Mouse (Mus musculus) limb, embryonic 14.5 days (tissue): ENCODE results near the gene Ift74. TPM values are rescaled to one million over a fixed set of nuclear protein-coding genes. Genes with fewer than 3 reads are reported as not detected.

Experiments used
- ATAC-seq: fragments of 200-750 bp; cut with Nextera tagmentation; 2 replicates; pipeline ENCODE4 v1.8.0; 2017; ENCODE audit warnings: low read depth, moderate number of reproducible peaks, moderate TSS enrichment; ENCODE audit not compliant: low FRiP score
- DNase-seq: peaks from one replicate; pipeline ENCODE4 v3.0.0-alpha.2; 2015; ENCODE audit warnings: low spot score
- H3K27ac ChIP-seq: fragments of 300-500 bp; sonication (generic); replicated peaks from 2 replicates; pipeline ENCODE4 v1.5.1; 2014; ENCODE audit warnings: low read depth, mild to moderate bottlenecking, low read length, moderate library complexity, mixed read lengths
- H3K27me3 ChIP-seq: fragments of 300-500 bp; sonication (generic); 2 replicates; pipeline ENCODE4 v1.6.1; 2014; ENCODE audit warnings: low read length, mixed read lengths; ENCODE audit not compliant: control insufficient read depth, insufficient read depth
- H3K36me3 ChIP-seq: fragments of 300-500 bp; sonication (generic); 2 replicates; pipeline ENCODE4 v1.6.1; 2014; ENCODE audit warnings: mild to moderate bottlenecking, low read length, moderate library complexity, mixed read lengths; ENCODE audit not compliant: control insufficient read depth, insufficient read depth
- H3K4me1 ChIP-seq: fragments of 300-500 bp; sonication (generic); 2 replicates; pipeline ENCODE4 v1.6.1; 2014; ENCODE audit warnings: antibody characterized with exemption, low read length, mixed read lengths; ENCODE audit not compliant: control insufficient read depth, insufficient read depth
- H3K4me2 ChIP-seq: fragments of 300-500 bp; sonication (generic); replicated peaks from 2 replicates; pipeline ENCODE4 v1.6.1; 2014; ENCODE audit warnings: low read depth, mild to moderate bottlenecking, low read length, moderate library complexity; ENCODE audit not compliant: severe bottlenecking
- H3K4me3 ChIP-seq: fragments of 300-500 bp; sonication (generic); replicated peaks from 2 replicates; pipeline ENCODE4 v1.5.1; 2014; ENCODE audit warnings: low read length
- H3K9ac ChIP-seq: fragments of 300-500 bp; sonication (generic); 2 replicates; pipeline ENCODE4 v1.6.1; 2014; ENCODE audit warnings: mild to moderate bottlenecking, low read depth, low read length, moderate library complexity; ENCODE audit not compliant: severe bottlenecking
- H3K9me3 ChIP-seq: fragments of 300-500 bp; sonication (generic); 2 replicates; pipeline ENCODE4 v1.6.1; 2016; ENCODE audit warnings: low read length; ENCODE audit not compliant: control insufficient read depth
- POLR2A ChIP-seq: fragments of 200-500 bp; IDR thresholded peaks from 2 replicates; pipeline ENCODE4 v1.8.0; 2012; ENCODE audit warnings: inconsistent platforms, mild to moderate bottlenecking, moderate library complexity, borderline replicate concordance; ENCODE audit not compliant: insufficient read depth, insufficient read length; ENCODE audit errors: extremely low read depth
- WGBS: fragments of 180-500 bp; shearing (Covaris S2); extraction: QIAGEN DNeasy Blood & Tissue Kit; methylation state at CpG from one replicate; pipeline ENCODE4 v1.1.7; 2014; 5-methylcytosine and 5-hydroxymethylcytosine counted together
- polyA plus RNA-seq, 2 experiments: library from polyadenylated mRNA; depleted of rRNA in 1 of 2; stranded (reverse) in 1 of 2; unstranded in 1 of 2; fragments of >200 nt; fragmentation: Nextera tagmentation in 1 of 2; extraction: Ambion mirVana in 1 of 2; gene quantifications; 2 replicates each; pipeline versions ENCODE4 v1.2.1 to v1.2.3; 2012 to 2014

The Ift74 gene
- polyA plus RNA-seq, 2 experiments, result 20.9 to 34.1 TPM

DNA sequence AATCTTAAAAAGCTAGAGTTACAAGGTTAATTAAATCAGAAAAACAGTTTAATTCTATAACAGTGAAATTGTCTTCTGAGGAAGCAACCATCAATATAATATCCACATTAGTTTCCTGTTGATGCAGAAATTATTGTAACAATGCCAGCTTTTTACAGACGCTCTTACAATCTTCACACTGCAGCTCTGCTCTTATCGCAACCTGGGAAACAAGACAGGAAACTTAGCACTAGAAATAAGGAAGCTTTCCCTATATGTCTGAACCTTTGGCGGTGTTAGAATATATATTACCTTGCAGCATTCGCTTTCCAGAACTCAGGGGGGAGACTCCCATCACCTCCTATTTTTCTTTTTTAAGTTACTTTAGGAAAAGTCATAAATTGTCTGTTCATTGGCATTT is 76.8 kb downstream of the Ift74 start:
- H3K9ac ChIP-seq, result no peak overlapping the region
- peaks cover 28% of the 10 kb centered on the region for H3K36me3 ChIP-seq
- no peak overlapping the region for H3K4me2 ChIP-seq
- no peaks in the 10 kb centered on the region for H3K27me3 ChIP-seq
- no peak overlapping the region for H3K4me3 ChIP-seq
- 74% methylated on average over 4 of the region's 4 CpGs for WGBS
- H3K4me1 ChIP-seq, result no peaks in the 10 kb centered on the region
- H3K27ac ChIP-seq, result no peak overlapping the region
- H3K9me3 ChIP-seq, result no peaks in the 10 kb centered on the region
- no peak for DNase-seq
- TF ChIP-seq POLR2A, result no peak
- ATAC-seq, result no peak

DNA sequence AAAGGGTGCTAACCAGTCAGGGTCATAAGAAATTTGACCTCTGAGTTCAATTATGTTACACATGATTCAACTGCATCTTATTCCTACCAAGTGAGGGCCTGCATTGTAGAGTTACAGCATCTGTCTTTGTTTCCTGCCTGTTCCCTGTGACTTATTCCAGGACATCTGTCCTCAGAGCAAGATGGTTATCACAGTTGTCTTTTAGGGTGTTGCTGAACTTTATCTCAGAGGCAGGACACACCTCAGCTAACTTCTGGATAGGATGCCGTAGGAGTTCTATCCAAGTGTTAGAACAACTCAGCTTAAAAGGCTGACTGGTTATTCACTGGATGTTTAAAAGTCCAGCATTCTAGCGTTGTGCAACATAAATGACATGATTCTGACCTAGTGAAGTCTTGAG is 77.9 kb downstream of the Ift74 start:
- 81% methylated on average over 2 of the region's 2 CpGs for WGBS
- Histone ChIP-seq H3K9ac (no peak overlapping the region), H3K27ac (no peak overlapping the region), H3K4me2 (no peak overlapping the region), H3K9me3 (no peaks in the 10 kb centered on the region), H3K4me1 (no peaks in the 10 kb centered on the region), H3K4me3 (no peak overlapping the region), H3K36me3 (peaks cover 21% of the 10 kb centered on the region), H3K27me3 (no peaks in the 10 kb centered on the region)
- DNase-seq, result no peak
- no peak for TF ChIP-seq POLR2A
- no peak for ATAC-seq

DNA sequence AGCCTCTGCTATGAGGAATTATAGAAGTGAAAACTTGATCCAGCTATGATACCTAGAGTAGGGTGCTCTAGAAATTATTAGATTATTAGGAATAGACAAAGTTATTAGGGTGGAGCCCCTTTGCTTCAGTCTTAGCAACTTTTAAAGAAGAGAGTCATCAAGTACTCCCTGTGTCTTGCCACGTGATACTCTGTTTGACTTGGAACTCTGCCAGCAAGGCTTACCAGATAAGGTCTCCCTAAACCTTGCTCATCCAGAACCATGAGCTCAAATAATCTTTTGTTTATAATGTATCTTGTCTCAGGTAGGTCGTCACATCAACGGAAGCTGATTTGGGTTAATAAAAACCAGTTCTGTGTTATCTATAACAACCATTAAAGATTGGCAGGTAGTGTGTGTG is 82.1 kb downstream of the Ift74 start:
- H3K9ac ChIP-seq, result no peak overlapping the region
- no peaks in the 10 kb centered on the region for H3K27me3 ChIP-seq
- WGBS, result 73% methylated on average over 3 of the region's 3 CpGs
- no peak overlapping the region for H3K27ac ChIP-seq
- H3K9me3 ChIP-seq, result no peaks in the 10 kb centered on the region
- no peaks in the 10 kb centered on the region for H3K4me1 ChIP-seq
- DNase-seq, result no peak
- no peak for TF ChIP-seq POLR2A
- H3K4me3 ChIP-seq, result no peak overlapping the region
- peaks cover 9% of the 10 kb centered on the region; the same call in 1 of the 2 replicates for H3K36me3 ChIP-seq
- no peak for ATAC-seq
- H3K4me2 ChIP-seq, result no peak overlapping the region

DNA sequence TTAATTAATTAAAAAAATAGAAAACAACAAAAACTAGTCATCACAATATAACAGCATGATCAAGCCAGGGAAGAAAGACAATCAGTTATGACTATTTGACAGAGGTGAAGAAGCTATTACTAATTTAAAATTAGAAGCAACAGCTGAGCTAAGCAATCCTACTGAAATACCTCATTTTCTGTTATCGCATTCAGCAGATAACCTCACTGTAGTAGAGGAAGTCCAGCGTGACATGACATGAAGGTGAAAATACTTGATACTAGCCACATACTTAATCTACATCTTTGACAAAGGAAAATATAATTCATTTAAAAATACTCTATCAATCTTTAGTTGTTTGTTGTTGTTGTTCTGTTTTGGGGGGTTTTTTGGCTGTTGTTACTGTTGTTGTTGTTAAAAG is 96.7 kb downstream of the Ift74 start:
- H3K4me2 ChIP-seq, result no peak overlapping the region
- H3K27ac ChIP-seq, result no peak overlapping the region
- DNase-seq, result no peak
- no peaks in the 10 kb centered on the region for H3K4me1 ChIP-seq
- 96% methylated on average over 2 of the region's 2 CpGs for WGBS
- H3K27me3 ChIP-seq, result no peaks in the 10 kb centered on the region
- TF ChIP-seq POLR2A, result no peak
- H3K36me3 ChIP-seq, result no peaks in the 10 kb centered on the region
- no peak for ATAC-seq
- H3K4me3 ChIP-seq, result no peak overlapping the region
- H3K9ac ChIP-seq, result no peak overlapping the region
- no peaks in the 10 kb centered on the region for H3K9me3 ChIP-seq

DNA sequence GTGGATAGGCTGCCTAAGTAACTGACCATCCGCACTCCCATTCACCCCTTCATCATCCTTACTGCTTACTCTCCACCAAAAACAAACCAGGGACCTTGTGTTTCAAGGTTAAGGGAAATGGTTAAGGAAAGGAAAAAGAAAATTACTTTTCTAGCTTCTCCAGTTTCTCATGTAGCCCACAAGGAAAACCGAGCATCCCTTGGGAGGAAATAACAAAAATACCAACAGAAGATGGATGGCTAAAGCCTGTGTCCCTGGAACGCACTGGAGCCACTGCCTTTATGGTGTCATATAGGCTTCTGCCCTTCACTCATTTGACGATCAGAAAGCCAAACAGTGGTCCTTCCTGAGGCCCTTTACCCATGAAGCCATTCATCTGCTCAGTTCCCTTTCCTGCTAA is 97.1 kb downstream of the Ift74 start:
- WGBS, result 58% methylated on average over 4 of the region's 4 CpGs
- Histone ChIP-seq H3K4me1 (no peaks in the 10 kb centered on the region), H3K36me3 (no peaks in the 10 kb centered on the region), H3K4me2 (no peak overlapping the region), H3K4me3 (no peak overlapping the region), H3K9ac (no peak overlapping the region), H3K27ac (no peak overlapping the region), H3K27me3 (no peaks in the 10 kb centered on the region), H3K9me3 (no peaks in the 10 kb centered on the region)
- DNase-seq (no peak), ATAC-seq (no peak)
- TF ChIP-seq POLR2A, result no peak

DNA sequence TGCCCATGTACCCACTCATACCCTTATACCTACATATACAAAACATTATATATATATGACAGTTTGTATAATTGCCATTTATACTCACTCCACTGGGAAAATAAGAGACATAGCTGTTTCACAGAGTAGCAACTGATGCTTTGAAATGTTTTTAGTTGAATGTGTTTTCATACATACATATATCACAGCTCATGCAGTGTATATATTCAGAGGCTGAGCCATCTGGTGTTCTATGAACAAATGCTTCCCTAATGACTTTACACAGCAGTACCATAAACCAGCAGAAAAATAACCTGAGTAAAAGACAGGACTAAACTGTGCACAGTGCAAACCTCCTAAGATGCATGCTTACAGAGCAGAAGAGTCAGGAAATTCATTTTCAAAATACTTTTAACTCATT is 99.5 kb downstream of the Ift74 start:
- TF ChIP-seq POLR2A, result no peak
- no peak for DNase-seq
- H3K4me3 ChIP-seq, result no peak overlapping the region
- H3K36me3 ChIP-seq, result no peaks in the 10 kb centered on the region
- ATAC-seq, result no peak
- no peak overlapping the region for H3K27ac ChIP-seq
- no peak overlapping the region for H3K4me2 ChIP-seq
- no peaks in the 10 kb centered on the region for H3K27me3 ChIP-seq
- no peak overlapping the region for H3K9ac ChIP-seq
- no peaks in the 10 kb centered on the region for H3K9me3 ChIP-seq
- no peaks in the 10 kb centered on the region for H3K4me1 ChIP-seq
